Mouse (Mus musculus) lung, postnatal 25 days (tissue): Measurements from ENCODE around the gene Gm17606.

ENCODE experiments used
- DNase-seq: peaks from one replicate; pipeline ENCODE4 v3.0.0; 2022; ENCODE audit warnings: low spot score

Gene Gm17606

DNA sequence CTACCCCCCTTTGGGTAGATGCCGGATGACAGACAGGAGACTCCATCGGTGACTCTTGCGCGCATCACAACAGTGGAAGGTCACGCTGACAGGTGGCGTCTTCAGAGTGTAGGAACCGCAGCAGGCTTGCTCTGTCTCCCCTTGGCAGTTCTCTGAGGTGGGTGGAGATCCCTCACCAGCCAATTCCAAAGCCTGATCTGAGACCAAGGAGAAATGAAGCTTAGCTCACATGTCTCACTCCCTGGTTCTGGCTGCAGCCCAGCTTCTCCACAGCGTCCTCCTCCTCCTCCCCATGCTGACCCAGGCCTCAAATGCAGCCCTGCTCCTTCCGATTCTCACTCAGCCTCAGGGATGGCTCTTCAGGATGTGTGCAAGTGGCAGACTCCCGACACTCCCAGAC lies 15.8 kb upstream of the Gm17606 start:
- DNase-seq: no peak

DNA sequence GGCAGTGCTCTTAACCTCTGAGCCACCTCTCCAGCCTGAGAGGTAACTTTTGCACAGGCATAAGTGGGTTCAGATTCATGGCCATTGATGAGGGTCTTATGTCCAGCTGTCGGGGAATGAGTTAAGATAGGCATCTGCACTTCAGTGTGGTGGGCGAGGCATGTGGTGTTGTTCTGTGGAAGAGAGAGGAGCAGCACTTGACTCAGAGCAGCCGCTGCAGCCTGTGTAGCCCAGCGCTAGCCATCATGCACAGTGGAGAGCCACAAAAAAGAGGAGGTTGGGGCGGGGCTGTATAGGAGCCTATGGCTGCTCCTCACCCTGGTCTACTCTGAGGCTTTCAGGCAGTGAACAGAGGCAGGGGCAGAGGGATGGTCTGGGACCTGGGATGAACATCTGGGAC lies 12.6 kb upstream of the Gm17606 start:
- no peak for DNase-seq

DNA sequence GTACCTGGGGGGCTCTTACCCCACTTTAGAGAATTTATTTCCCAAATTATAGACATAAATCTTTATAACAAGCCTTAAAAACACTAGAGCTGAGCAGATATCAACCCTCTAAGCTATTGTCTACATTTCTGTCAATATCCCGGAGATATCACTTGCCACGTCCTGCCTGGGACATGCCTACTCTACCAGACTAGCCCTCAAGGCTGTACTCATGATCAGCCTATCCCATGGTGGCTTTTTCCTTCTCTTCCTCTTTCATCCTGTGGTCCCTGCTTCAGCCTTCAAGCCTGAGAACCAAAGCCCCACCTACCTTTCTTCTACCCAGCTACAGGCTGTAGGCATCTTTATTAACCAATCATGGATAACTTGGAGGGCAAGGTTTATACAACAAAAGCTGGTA lies 11.0 kb upstream of the Gm17606 start:
- no peak for DNase-seq

DNA sequence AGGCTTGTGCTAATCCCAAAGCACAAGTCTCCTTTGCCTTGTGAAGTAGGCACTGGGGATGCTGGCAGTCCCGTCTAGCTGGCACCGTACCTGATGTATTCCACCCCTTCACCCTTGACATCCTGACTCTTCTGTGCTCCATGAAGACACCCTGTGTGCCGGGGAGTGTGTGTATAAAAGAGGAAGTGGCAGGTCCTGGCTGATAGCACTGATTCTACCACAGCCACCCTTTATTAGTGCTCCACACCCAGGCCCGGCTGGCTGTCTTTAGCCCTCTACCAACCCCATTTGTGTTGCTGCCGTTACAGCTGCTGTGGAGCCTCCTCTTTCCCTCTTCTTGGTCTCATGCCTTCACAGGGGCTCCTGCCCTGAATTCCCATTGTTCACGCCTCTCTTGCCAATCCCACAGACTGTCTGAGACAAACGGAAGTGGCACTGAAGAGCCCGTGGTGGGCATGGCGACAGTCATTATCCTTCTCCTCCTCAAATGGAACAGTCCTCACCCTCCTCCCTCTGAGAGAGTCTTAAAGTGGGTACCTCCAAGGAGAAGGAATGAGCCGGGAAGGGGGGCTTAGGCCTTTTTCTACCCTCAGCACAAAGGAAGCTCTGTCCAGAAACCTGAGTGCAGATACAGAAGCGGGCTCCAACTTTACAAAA lies 10.0 kb upstream of the Gm17606 start:
- no peak for DNase-seq

DNA sequence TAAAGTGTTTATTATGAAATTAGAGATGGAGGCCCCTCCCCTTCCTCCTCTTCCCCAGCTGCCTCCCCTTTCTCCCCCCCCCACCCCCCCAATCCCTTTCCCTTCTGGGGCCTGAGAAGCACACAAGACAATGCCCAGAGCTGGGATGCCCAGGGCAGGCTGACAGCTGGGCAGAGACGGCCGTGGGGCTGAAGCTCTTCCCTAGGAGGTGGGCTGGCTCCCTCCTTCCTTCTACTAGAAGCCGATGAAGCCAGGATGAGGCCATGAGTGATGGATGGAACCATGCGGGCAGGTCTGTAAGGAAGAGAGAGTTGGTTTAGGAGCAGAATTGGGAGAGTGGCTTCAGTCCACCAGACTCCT lies 9.5 kb upstream of the Gm17606 start:
- DNase-seq: no peak

DNA sequence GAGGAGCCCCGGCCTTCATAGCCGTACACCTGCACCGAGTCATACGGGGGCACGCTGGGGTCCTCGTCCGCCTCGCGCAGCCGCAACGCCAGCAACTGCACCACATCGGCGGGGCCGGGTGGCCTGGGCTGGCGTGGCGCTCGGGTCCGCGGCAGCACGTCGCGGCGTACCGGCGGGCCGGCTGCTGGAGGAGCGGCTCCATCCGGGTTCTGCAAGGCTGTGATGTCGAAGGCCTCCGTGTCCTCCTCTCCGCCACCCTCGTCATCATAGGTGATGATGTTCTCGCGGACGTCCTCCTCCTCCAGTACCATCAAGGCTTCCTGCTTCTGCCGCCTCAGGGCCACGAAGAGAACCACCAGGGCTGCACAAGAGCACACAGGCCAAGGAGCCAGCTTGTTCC lies 8.5 kb upstream of the Gm17606 start:
- DNase-seq: no peak

DNA sequence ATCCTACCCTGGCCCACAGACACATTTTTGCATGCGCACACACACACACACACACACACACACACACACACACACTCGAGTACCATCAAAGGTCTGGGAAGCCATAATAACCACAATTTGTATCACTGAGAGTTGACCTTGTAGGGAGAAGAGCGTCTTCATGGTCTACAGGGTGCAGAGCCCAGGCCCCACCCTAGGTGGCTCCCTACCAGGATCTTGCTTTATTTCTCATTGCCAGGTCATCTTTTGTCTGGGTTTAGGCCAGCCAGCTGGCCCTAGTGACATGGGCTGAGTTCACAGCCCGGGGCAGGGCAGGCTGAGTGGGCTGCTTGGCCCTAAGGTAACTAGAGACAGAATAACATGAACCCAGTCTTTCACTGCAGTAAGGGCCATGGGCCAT lies 6.6 kb upstream of the Gm17606 start:
- DNase-seq: no peak

DNA sequence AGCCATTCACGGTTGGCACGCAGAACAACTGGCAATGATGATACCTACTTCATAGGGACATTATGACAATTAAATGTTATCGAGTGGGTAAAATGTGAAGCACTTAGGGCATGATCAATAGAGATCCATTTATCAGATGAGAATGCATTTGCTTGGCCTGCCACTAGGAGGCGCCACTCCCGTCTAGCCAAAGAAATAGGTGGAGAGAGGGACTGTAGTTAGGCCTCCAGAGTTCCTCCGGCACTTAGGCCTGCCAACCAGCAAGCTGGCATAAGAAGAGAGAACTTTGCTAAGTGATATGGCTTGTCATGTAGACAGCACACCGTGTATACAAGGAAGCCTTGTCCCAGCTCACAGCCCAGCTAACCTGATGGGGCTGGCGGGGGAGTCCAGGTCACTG lies 3.8 kb upstream of the Gm17606 start:
- DNase-seq: peak; percentile 24

DNA sequence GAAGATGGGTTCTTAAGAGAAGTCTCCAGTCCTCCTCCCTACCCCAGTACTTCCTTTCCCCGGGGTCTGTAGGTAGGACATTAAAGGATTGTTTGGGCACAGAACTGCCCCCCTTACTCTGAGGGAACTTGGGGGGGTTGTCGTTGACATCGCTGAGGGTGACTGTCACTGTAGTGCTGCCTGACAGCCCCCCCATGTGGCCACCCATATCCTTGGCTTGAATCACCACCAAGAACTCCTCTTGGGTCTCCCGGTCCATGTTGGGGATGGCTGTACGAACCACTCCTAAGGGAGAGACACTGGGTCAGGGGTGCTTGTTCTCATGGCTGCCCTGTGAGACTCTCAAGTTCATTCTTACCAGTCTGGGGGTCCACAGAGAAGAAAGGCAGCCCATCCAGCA lies 2.5 kb upstream of the Gm17606 start:
- DNase-seq: no peak

DNA sequence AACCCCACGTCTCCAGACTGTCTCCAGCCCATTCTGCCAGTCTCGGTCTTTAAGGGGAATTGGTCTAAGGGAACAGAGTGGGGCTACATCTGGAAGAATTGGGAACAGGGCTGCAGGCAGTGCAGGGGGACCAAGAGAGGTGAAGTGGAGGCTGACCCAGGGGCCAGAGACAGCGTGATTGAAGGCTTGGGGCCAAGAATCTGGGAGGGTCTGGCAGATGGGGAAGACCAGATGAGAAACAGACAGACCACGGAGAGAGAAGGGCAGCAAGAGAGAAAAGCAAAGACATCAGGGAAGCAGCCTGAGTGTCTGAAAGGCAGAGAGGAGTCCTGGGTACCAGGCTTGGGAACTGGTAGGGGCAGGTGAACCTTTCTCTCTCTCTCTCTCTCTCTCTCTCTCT lies 631 bp upstream of the Gm17606 start:
- no peak for DNase-seq

DNA sequence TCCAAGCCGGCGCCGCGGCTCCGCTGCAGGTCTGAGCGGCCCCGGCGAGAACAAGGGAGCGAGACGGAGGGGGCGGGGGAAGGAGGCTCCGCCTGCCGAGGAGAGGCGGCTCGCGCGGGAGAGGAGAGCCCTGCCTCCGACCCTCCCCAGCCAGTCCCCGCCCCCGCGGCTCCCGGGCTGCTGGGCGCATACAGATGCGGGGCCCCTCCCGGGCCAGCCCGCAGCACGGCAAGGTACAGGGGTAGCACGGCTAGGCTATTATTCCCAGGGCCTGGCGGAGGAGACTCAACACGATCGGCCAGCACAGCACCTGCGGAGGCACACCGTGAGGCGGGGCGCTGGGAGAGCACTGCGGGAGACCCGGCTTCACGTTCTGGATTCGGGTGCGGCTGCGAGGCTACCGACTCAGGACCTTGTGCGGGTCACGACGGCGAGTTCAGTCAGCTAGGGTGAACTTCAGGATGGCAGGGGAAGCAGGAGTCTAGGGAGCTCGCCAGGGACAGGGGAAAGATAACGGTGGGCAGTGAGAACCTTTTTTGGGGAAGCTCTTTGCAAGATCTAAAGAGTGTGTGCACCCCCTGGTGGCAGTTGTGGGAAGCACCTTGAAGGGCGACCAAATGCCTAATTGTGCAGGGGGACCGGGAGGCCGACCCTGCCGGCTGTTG lies 685 bp downstream of the Gm17606 start, which contains the start of gene Cdh24:
Gene Cdh24 (minus strand): TSS at position 60 of the 665 bp plus-strand sequence.
- DNase-seq: peak; percentile 91

DNA sequence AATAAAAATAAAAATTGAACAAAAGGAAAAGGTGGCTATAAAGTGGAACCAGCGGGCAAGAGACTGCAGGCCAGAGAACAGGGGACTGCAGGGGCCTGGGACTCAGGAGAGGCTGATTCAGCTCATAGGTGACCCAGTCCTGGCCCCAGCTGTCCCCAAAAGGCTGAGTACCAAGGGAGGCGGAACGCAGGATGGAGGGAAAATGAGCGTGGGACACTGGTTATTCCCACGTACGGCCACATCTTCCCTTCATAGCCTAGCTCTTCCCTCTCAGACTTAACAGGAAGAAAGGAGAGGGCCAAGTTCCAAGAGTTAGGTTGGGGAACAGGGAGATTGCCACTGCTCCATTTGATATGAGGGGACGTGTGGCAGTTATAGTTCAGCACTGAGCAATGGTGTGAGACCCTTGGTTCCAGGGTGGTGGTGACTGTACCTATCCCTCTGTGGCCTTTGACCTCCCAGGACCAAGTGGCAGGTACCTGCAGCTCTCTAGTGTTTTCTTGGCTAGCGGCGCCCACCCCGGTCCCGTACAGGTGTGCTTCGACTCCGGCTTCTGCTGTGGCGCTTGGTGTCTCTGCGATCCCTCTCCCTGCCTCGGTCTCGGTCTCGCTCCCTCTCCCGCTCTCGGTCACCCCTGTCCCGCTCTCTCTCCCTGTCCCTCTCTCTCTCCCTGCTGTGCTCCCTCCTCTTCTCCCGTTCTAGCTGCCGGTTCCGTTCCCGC lies 1.6 kb downstream of the Gm17606 start:
- no peak for DNase-seq

DNA sequence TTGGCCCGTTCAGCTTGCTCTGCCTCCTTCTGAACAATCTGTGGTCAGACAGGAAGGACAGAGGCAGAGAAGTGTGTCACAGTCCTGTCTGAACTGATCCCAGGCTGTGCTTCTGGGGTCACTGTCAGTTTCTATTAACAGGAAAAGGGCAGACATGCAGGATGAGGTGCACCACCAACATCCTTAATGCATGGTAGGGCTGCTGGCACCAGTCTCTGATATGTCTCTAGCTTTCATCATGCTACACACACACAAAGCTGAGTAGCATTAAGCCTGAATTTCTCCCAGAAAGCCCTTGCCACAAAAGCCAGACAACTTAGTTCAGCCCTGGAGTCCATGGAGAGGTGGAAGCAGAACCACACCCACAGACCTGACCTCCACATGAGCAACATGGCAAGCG lies 2.3 kb downstream of the Gm17606 start:
- no peak for DNase-seq

DNA sequence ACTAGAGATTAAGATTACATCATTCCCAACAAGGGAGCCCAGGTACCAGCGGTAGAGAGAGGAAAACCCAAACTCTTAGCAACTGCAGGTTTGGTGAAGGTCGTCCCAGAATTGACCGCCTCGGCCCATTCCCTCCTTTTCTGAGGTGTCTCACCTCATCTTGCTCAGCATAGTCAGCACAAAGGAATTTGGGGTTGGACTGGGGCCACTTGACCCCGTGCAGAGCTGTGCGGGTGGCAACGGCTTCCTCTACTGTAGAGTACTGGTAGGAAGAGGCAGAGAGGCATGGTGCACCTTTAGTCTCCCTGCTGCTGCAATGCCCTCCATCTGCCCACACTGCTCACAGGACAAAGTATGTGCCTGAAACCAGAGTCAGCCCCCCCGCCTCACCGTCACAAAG lies 3.5 kb downstream of the Gm17606 start:
- no peak for DNase-seq

DNA sequence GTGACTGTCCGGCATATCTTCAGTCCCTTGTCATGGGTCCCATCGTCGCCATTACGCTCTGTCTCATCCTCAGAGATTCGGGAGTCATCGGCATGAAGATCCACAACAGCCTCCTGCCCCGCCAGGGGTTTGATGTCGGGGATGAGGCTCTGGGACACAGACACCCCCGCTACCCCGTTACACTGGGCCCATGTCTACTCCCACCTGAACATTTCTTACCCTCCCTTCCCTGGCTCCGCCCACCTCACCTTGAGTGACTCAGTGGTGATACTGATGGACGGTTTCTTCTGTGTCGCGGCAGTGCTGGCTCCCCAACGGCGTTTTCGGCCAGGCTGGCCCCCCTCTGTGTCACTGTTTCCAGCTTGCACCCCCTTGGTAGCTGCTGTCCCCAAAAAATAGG lies 5.7 kb downstream of the Gm17606 start:
- DNase-seq: no peak

DNA sequence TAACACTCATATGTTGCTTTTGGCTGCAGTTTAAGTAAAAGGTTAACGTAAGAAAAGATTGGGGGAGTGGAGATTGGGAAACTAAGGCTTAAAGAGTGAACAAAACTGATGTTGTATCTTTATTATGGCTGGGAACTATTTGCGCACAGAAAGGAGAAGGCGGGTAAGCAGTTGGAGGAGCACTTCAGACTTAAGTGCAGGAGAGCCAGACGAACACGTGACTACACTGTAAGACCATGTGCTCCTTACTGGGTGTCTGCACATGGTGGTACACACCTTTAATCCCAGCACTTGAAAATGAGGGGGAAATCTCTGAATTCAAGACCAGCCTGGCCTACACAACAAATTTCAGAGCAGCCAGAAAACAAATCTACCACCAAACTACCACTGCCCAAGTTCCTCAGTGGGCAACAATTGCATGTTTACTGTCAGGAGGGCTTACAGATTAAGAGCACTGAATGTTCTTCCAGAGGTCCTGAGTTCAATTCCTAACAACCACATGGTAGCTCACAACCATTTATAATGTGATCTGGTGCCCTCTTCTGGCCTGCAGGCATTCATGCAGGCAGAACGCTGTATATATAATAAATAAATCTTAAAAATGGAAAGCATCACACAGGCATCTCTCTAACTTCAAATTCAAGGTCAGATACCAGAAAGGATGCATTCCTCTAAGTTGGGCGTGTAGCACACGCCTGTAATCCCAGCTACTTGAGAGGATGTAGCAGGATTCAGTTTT lies 6.3 kb downstream of the Gm17606 start:
- DNase-seq: peak; percentile 65

DNA sequence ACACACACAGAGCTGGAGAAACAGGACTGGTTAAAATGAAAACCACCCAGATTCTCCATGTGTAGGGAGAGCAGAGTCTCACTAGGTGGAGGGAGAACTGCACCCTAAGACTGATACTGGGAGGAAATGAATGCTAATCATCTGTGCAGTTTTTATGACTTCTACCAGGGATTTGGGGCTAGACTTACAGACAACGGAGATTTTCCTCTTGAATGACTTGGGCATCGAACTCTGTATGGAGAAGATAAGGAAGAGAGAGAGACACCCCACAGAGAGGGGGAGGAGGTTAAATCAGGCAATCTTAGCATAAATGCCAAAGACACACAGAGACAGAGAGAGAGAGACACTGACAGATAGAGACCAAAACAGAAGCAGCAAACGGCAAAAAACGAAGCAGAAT lies 7.1 kb downstream of the Gm17606 start:
- no peak for DNase-seq

DNA sequence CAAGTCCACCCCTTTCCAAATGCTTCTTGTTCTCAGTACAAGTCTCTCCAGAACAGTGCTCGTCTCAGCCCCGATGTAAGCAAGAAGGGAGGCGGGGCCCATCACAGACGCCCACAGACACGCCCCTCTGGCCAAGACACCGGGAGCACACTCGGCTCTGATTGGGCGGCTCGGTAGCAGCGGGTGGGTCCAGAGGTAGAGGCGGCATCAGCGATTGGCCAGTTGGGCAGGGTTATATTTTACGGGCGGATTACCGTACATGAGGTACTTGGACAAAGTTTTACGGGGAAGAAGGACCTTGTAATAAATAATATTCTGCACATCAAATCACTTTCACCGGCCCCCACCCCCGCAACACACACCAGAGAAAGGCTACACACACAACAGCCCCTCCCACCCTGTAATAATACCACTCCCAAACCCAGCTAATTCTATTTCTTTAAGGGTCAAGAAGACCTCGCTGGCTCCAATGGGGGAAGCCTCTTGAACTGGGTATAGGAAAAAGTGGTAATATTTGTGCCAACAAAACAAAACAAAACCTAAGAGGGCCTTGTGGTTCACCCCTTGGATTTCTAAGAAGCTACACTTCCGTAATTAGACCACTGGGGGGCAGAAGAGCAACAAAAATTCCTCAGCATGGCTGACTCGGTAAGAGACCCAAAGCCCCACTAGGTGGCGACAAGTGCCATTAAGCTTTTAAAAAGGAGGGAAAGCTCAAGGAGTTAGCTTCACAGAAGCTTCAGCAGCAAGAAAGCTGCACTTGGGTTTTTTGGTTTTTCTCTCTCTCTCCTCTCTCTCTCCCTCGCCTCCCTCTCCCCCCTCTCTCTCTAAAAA lies 10.1 kb downstream of the Gm17606 start:
- DNase-seq: peak; percentile 91

DNA sequence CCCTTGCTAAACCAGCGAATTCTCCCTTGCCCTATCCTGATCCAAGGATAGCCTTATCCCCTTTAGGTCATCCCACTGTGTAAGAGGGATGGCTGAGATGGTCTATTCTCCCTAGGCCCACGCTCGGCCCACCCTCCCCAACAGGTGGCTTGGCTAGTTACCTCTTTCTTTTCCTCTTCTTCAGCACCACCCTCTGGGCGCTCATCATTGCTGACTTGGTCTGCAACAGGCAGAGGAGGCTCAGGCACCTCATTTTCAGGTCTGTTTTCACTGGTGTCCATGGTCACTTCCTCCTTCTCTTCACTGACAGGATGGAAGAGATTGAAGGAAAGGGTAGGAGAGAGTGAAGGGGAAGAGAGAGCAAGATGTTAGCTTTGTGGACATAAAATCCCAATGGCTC lies 10.8 kb downstream of the Gm17606 start:
- no peak for DNase-seq

DNA sequence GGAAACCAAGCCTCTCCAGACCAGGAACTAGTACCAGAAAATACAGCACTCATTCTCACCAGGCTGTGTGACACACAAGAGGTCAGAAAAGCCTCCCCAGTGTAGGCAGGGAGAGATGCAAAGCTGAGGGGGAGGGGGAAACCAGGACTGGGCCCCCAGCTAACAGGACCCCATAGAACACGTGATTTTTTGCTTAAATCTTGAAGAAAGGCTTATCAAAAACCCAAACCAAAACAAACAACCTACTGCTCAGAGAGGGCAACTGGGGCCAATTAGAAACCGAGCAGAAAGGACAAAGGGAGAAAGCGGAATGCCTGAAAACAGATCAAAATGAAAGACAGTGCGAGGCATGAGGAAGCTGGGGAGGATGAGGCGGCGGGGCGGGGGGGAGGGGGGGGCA lies 12.0 kb downstream of the Gm17606 start:
- DNase-seq: no peak

DNA sequence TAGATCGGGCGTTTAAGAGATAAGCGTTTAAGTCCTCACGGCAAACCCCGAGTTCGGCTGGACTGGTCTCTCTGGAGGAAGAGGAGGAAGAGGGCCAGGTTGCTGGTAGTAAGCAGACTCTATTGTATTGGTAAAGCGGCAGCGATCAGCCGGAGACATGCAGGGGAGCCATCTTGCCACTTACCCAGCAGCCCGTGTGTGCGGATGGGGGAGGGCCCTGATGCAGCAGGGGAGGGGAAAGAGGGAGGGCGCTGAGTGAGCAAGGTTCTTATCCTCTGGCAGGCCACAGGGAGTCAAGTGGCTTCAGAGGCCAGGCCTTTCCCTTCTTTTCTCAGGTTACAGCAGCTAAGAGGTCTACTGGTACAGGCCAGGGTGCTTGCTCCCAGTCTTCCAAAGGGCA lies 12.7 kb downstream of the Gm17606 start:
- peak; percentile 90 for DNase-seq

DNA sequence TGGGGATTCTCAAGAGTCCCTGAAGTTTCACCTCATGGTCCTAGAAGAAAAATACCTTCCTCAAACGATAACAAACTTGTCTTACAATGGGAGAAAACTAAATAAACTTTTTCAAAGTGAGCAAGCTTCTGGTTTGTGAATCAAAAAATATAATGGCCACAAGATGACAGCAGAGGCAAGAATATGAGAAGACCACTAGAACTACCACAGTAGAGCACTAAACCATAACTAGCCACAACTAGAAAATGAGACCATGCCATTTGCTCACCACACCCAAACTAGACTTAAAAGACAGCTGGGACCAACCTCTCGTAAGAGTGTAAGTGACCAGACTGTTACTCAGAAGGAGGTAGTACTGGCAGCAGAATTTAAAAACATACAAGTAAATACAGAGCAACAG lies 19.3 kb downstream of the Gm17606 start:
- DNase-seq: peak; percentile 38
